Mouse (Mus musculus) limb, embryonic 13.5 days (tissue): ENCODE results near the gene Hpcal1. TPM values are rescaled to one million over a fixed set of nuclear protein-coding genes. Genes with fewer than 3 reads are reported as not detected.

Source experiments
- ATAC-seq: fragments of 200-750 bp; cut with Nextera tagmentation; 2 replicates; pipeline ENCODE4 v1.8.0; 2017; ENCODE audit warnings: low read depth, moderate number of reproducible peaks, moderate TSS enrichment; ENCODE audit not compliant: low FRiP score
- H3K27ac ChIP-seq: fragments of 300-500 bp; sonication (generic); 2 replicates; pipeline ENCODE4 v1.5.1; 2015; ENCODE audit warnings: inconsistent platforms, mild to moderate bottlenecking, moderate library complexity
- H3K27me3 ChIP-seq: fragments of 300-500 bp; sonication (generic); 2 replicates; pipeline ENCODE4 v1.6.1; 2015; ENCODE audit warnings: mild to moderate bottlenecking, inconsistent platforms
- H3K36me3 ChIP-seq: fragments of 300-500 bp; sonication (generic); 2 replicates; pipeline ENCODE4 v1.6.1; 2015; ENCODE audit warnings: inconsistent platforms, mild to moderate bottlenecking, moderate library complexity
- H3K4me1 ChIP-seq: fragments of 300-500 bp; sonication (generic); 2 replicates; pipeline ENCODE4 v1.6.1; 2015; ENCODE audit warnings: inconsistent platforms
- H3K4me2 ChIP-seq: fragments of 300-500 bp; sonication (generic); replicated peaks from 2 replicates; pipeline ENCODE4 v1.6.1; 2015; ENCODE audit warnings: inconsistent platforms, mild to moderate bottlenecking, moderate library complexity
- H3K4me3 ChIP-seq: fragments of 300-500 bp; sonication (generic); 2 replicates; pipeline ENCODE4 v1.5.1; 2015; ENCODE audit warnings: moderate library complexity, mild to moderate bottlenecking, inconsistent platforms
- H3K9ac ChIP-seq: fragments of 300-500 bp; sonication (generic); 2 replicates; pipeline ENCODE4 v1.6.1; 2015; ENCODE audit warnings: mild to moderate bottlenecking, inconsistent platforms
- H3K9me3 ChIP-seq: fragments of 300-500 bp; sonication (generic); 2 replicates; pipeline ENCODE4 v1.6.1; 2016; ENCODE audit warnings: inconsistent platforms
- WGBS: fragments of 180-500 bp; shearing (Covaris S2); methylation state at CpG from one replicate; pipeline ENCODE4 v1.1.7; 2015; 5-methylcytosine and 5-hydroxymethylcytosine counted together
- polyA plus RNA-seq: library from polyadenylated mRNA; unstranded; fragments of >200 nt; fragmentation: Nextera tagmentation; extraction: Ambion mirVana; gene quantifications from 2 replicates; pipeline ENCODE4 v1.2.1, GENCODE M21; 2015

Hpcal1 gene
- polyA plus RNA-seq, 1 experiment from 2014 or later, result 33.4 TPM

GRCm38 (mm10) chr12:17736859-17737577, 46.4 kb downstream of the Hpcal1 start:
- Histone ChIP-seq H3K36me3 (no peaks in the 10 kb centered on the region), H3K9me3 (no peaks in the 10 kb centered on the region), H3K27ac (no peak overlapping the region), H3K27me3 (no peaks in the 10 kb centered on the region), H3K9ac (no peak overlapping the region), H3K4me1 (peaks cover 32% of the 10 kb centered on the region), H3K4me3 (no peak overlapping the region), H3K4me2 (no peak overlapping the region)
- no peak for ATAC-seq
- 71% methylated on average over 10 of the region's 10 CpGs for whole genome bisulfite sequencing

DNA sequence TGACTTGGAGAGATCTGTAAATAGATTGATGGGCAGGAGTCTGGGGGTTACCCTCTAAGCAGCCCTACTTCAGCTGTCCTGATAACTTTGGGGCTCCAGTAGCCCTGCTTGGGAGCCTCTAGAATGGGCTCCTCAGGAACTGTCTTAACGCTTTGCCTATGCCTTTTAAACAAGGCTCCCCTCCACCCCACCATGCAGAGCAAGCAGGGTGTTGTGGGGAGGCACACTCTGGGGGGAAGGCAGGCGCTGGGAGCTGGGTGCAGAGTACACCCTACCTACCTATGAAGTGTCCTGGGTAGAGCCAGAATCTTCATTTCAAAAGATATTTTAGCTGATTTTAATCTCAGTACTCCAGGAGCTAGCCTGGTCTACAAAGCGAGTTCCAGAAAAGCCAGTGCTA, 47.2 kb downstream of the Hpcal1 start:
- Histone ChIP-seq H3K4me3 (no peak overlapping the region), H3K27ac (no peak overlapping the region)
- WGBS, result 78% methylated on average over 3 of the region's 3 CpGs

GRCm38 (mm10) chr12:17738473-17738872, 47.8 kb downstream of the Hpcal1 start:
- H3K4me1 ChIP-seq, result peaks cover 32% of the 10 kb centered on the region

More for the DNA sequence above, 47.2 kb downstream of the Hpcal1 start:
- Histone ChIP-seq H3K36me3 (no peaks in the 10 kb centered on the region), H3K27me3 (no peaks in the 10 kb centered on the region), H3K9me3 (no peaks in the 10 kb centered on the region), H3K9ac (no peak overlapping the region), H3K4me2 (no peak overlapping the region), H3K4me1 (peaks cover 32% of the 10 kb centered on the region)
- ATAC-seq, result no peak

DNA sequence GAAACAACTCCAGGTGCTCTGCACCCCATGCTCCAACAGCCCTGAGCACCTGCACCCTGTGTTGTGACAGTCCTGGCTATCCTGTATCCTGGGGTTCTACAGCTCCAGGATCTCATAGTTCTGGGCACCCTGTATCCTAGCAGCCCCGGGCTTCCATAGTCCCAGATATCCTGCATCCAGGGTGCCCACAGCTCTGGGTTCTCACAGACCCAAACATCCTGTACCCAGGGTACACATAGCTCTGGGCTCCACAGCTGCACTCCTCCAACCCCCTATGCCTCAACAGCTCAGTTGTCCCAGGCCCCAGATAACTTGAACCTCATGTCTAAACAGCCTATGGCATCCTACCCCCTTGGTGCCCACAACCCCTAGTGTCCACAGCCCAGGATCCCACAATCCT, 49.6 kb downstream of the Hpcal1 start:
- no peaks in the 10 kb centered on the region for H3K9me3 ChIP-seq
- no peak overlapping the region for H3K4me3 ChIP-seq
- H3K4me1 ChIP-seq, result peaks cover 26% of the 10 kb centered on the region; the same call in 1 of the 2 replicates
- no peaks in the 10 kb centered on the region for H3K36me3 ChIP-seq
- H3K27me3 ChIP-seq, result no peaks in the 10 kb centered on the region
- H3K9ac ChIP-seq, result no peak overlapping the region
- ATAC-seq, result no peak
- H3K27ac ChIP-seq, result no peak overlapping the region
- 94% methylated on average over 1 of the region's 1 CpGs for WGBS
- no peak overlapping the region for H3K4me2 ChIP-seq

More at GRCm38 (mm10) chr12:17738473-17738872, 47.8 kb downstream of the Hpcal1 start:
- H3K36me3 ChIP-seq, result no peaks in the 10 kb centered on the region
- no peak overlapping the region for H3K4me3 ChIP-seq
- ATAC-seq, result no peak
- H3K27ac ChIP-seq, result no peak overlapping the region
- no peaks in the 10 kb centered on the region for H3K27me3 ChIP-seq
- H3K4me2 ChIP-seq, result no peak overlapping the region
- WGBS, result 51% methylated on average over 6 of the region's 6 CpGs
- H3K9me3 ChIP-seq, result no peaks in the 10 kb centered on the region
- H3K9ac ChIP-seq, result no peak overlapping the region

GRCm38 (mm10) chr12:17741637-17742364, 51.1 kb downstream of the Hpcal1 start:
- no peak for ATAC-seq
- WGBS, result 74% methylated on average over 17 of the region's 17 CpGs
- no peak overlapping the region for H3K9ac ChIP-seq
- no peaks in the 10 kb centered on the region for H3K9me3 ChIP-seq
- no peak overlapping the region for H3K4me3 ChIP-seq
- H3K4me2 ChIP-seq, result no peak overlapping the region
- H3K4me1 ChIP-seq, result peaks cover 42% of the 10 kb centered on the region
- H3K27ac ChIP-seq, result no peak overlapping the region
- no peaks in the 10 kb centered on the region for H3K27me3 ChIP-seq
- no peaks in the 10 kb centered on the region for H3K36me3 ChIP-seq

- 70% methylated on average over 11 of the region's 11 CpGs for WGBS
- no peaks in the 10 kb centered on the region for H3K36me3 ChIP-seq
- H3K4me3 ChIP-seq, result no peak overlapping the region
- no peaks in the 10 kb centered on the region for H3K27me3 ChIP-seq
- no peak overlapping the region for H3K9ac ChIP-seq
- H3K27ac ChIP-seq, result no peak overlapping the region
- H3K4me1 ChIP-seq, result peaks cover 46% of the 10 kb centered on the region
- no peak overlapping the region for H3K4me2 ChIP-seq
- no peaks in the 10 kb centered on the region for H3K9me3 ChIP-seq
- no peak for ATAC-seq
Measured at GRCm38 (mm10) chr12:17742571-17743321, 52.1 kb downstream of the Hpcal1 start.

DNA sequence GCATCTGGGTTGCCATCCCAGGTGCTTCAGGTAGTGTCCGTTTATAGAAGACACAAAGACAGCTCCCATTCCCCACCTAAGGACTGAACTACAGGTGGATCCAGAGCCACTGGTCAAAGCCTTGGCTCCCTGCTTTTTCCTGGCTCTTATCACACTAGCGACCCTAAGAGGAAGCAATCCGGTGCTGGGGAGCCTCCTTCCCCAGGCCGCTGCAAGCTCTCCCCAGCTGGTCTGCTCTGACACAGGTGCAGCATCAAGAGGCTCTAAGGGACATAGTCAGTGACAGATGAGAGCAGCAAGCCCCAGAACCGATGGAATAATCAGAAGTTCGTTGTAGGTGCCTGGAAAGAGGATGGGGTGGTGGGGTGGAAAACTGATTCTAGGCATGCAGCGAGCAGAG, 54.8 kb downstream of the Hpcal1 start:
- Histone ChIP-seq H3K9me3 (no peaks in the 10 kb centered on the region), H3K4me1 (peaks cover 60% of the 10 kb centered on the region), H3K4me2 (no peak overlapping the region), H3K4me3 (no peak overlapping the region), H3K9ac (no peak overlapping the region), H3K27ac (no peak overlapping the region), H3K36me3 (no peaks in the 10 kb centered on the region), H3K27me3 (no peaks in the 10 kb centered on the region)
- 85% methylated on average over 7 of the region's 7 CpGs for WGBS
- ATAC-seq, result no peak

DNA sequence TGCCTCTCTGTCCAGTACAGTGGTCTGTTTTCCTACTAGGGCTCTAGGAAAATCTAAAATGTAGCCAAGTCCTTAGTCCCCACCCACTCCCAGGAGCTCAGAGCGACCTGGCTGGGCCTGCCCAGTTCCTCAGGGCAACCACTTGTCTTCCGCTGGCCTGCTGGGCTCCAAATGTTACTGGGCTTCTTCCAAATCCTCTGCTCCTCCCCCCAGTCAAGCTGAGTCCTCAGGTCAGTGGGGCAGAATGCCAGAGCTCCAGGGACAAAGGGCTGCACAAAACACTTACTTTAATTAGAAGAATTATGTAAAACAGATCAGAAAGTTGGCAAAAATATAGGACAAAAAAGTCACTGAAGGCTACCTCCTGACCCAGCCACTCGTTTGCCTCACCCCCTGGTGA, 56.1 kb downstream of the Hpcal1 start:
- H3K4me2 ChIP-seq, result no peak overlapping the region
- no peaks in the 10 kb centered on the region for H3K27me3 ChIP-seq
- peaks cover 61% of the 10 kb centered on the region for H3K4me1 ChIP-seq
- no peak overlapping the region for H3K9ac ChIP-seq
- H3K36me3 ChIP-seq, result no peaks in the 10 kb centered on the region
- WGBS, result 10% methylated on average over 3 of the region's 3 CpGs
- no peaks in the 10 kb centered on the region for H3K9me3 ChIP-seq
- ATAC-seq, result peak; percentile 25; the same call in 1 of the 2 replicates
- H3K27ac ChIP-seq, result no peak overlapping the region
- H3K4me3 ChIP-seq, result no peak overlapping the region

- no peak overlapping the region for H3K4me2 ChIP-seq
- no peak overlapping the region for H3K9ac ChIP-seq
- WGBS, result 36% methylated on average over 10 of the region's 10 CpGs
- H3K27ac ChIP-seq, result no peak overlapping the region
- H3K4me3 ChIP-seq, result no peak overlapping the region
- no peaks in the 10 kb centered on the region for H3K9me3 ChIP-seq
- ATAC-seq, result no peak
- H3K4me1 ChIP-seq, result peaks cover 54% of the 10 kb centered on the region
- no peaks in the 10 kb centered on the region for H3K27me3 ChIP-seq
- H3K36me3 ChIP-seq, result no peaks in the 10 kb centered on the region
Measured at GRCm38 (mm10) chr12:17747191-17748154, 56.8 kb downstream of the Hpcal1 start.

- no peaks in the 10 kb centered on the region for H3K9me3 ChIP-seq
- no peak overlapping the region for H3K4me2 ChIP-seq
- 26% methylated on average over 4 of the region's 4 CpGs for WGBS
- no peak for ATAC-seq
- no peak overlapping the region for H3K4me3 ChIP-seq
- H3K9ac ChIP-seq, result no peak overlapping the region
- H3K36me3 ChIP-seq, result no peaks in the 10 kb centered on the region
- no peak overlapping the region for H3K27ac ChIP-seq
- H3K27me3 ChIP-seq, result no peaks in the 10 kb centered on the region
- peaks cover 47% of the 10 kb centered on the region for H3K4me1 ChIP-seq
Measured at GRCm38 (mm10) chr12:17748155-17748529, 57.5 kb downstream of the Hpcal1 start.

- Histone ChIP-seq H3K36me3 (no peaks in the 10 kb centered on the region), H3K4me3 (no peak overlapping the region), H3K9ac (no peak overlapping the region), H3K27ac (no peak overlapping the region; the same call in 1 of the 2 replicates), H3K27me3 (no peaks in the 10 kb centered on the region), H3K4me2 (no peak overlapping the region), H3K9me3 (no peaks in the 10 kb centered on the region), H3K4me1 (peaks cover 44% of the 10 kb centered on the region)
- no peak for ATAC-seq
- WGBS, result 53% methylated on average over 3 of the region's 3 CpGs
Measured at GRCm38 (mm10) chr12:17749784-17750183, 59.1 kb downstream of the Hpcal1 start.
